Mouse (Mus musculus) lung, embryonic 16.5 days (tissue): ENCODE data around the gene Mgat5. TPM values are rescaled to one million over a fixed set of nuclear protein-coding genes. Genes with fewer than 3 reads are reported as not detected.
A peak's percentile ranks its signal among the peaks of the same experiment; 100 is the strongest.

Experiments used
- ATAC-seq: fragments of 200-750 bp; cut with Nextera tagmentation; 2 replicates; pipeline ENCODE4 v1.8.0; 2017; ENCODE audit warnings: low read depth, mild to moderate bottlenecking, moderate library complexity
- H3K27ac ChIP-seq: fragments of 300-500 bp; sonication (generic); 2 replicates; pipeline ENCODE4 v1.5.1; 2014; ENCODE audit warnings: mild to moderate bottlenecking, control low read depth, low read length
- H3K27me3 ChIP-seq: fragments of 300-500 bp; sonication (generic); 2 replicates; pipeline ENCODE4 v1.6.1; 2014; ENCODE audit warnings: low read depth, low read length, mixed read lengths; ENCODE audit not compliant: control insufficient read depth, insufficient read depth
- H3K36me3 ChIP-seq: fragments of 300-500 bp; sonication (generic); 2 replicates; pipeline ENCODE4 v1.6.1; 2014; ENCODE audit warnings: low read length; ENCODE audit not compliant: control insufficient read depth, insufficient read depth
- H3K4me1 ChIP-seq: fragments of 300-500 bp; sonication (generic); replicated peaks from 2 replicates; pipeline ENCODE4 v1.6.1; 2014; ENCODE audit warnings: low read length, mixed read lengths; ENCODE audit not compliant: control insufficient read depth, insufficient read depth
- H3K4me2 ChIP-seq: fragments of 300-500 bp; sonication (generic); 2 replicates; pipeline ENCODE4 v1.6.1; 2014; ENCODE audit warnings: low read depth, low read length, control low read depth
- H3K4me3 ChIP-seq: fragments of 300-500 bp; sonication (generic); 2 replicates; pipeline ENCODE4 v1.5.1; 2014; ENCODE audit warnings: mild to moderate bottlenecking, low read length, control low read depth
- H3K9ac ChIP-seq: fragments of 300-500 bp; sonication (generic); 2 replicates; pipeline ENCODE4 v1.6.1; 2014; ENCODE audit warnings: low read length, control low read depth
- H3K9me3 ChIP-seq: fragments of 300-500 bp; sonication (generic); 2 replicates; pipeline ENCODE4 v1.6.1; 2016; ENCODE audit warnings: low read length; ENCODE audit not compliant: control insufficient read depth
- WGBS: fragments of 180-500 bp; shearing (Covaris S2); extraction: QIAGEN DNeasy Blood & Tissue Kit; methylation state at CpG from one replicate; pipeline ENCODE4 v1.1.7; 2014; 5-methylcytosine and 5-hydroxymethylcytosine counted together
- polyA plus RNA-seq: library from polyadenylated mRNA; unstranded; fragments of >200 nt; fragmentation: Nextera tagmentation; extraction: Ambion mirVana; gene quantifications from 2 replicates; pipeline ENCODE4 v1.2.1, GENCODE M21; 2015

The Mgat5 gene
- polyA plus RNA-seq, 1 experiment from 2014 or later = 4.1 TPM

- ATAC-seq = peak; percentile 59
- H3K4me3 ChIP-seq = no peak overlapping the region
- H3K9ac ChIP-seq = no peak overlapping the region
- no peak overlapping the region for H3K4me2 ChIP-seq
- H3K27ac ChIP-seq = peak overlapping the region; percentile 62
- H3K4me1 ChIP-seq = peaks cover 7% of the 10 kb centered on the region; the same call in 1 of the 2 replicates
- no peaks in the 10 kb centered on the region for H3K36me3 ChIP-seq
- H3K9me3 ChIP-seq = no peaks in the 10 kb centered on the region
- WGBS = 35% methylated on average over 2 of the region's 2 CpGs
- no peaks in the 10 kb centered on the region for H3K27me3 ChIP-seq
Observed at GRCm38 (mm10) chr1:127408957-127409423, 204.2 kb downstream of the Mgat5 start.

GRCm38 (mm10) chr1:127409512-127409911 lies 204.7 kb downstream of the Mgat5 start:
- ATAC-seq = peak; percentile 46; the same call in 1 of the 2 replicates

GRCm38 (mm10) chr1:127414500-127414899 lies 209.7 kb downstream of the Mgat5 start:
- H3K4me1 ChIP-seq = no peaks in the 10 kb centered on the region
- H3K27ac ChIP-seq = no peak overlapping the region
- H3K36me3 ChIP-seq = no peaks in the 10 kb centered on the region
- ATAC-seq = no peak
- WGBS = 73% methylated on average over 7 of the region's 7 CpGs
- no peak overlapping the region for H3K9ac ChIP-seq
- H3K27me3 ChIP-seq = no peaks in the 10 kb centered on the region
- H3K4me3 ChIP-seq = no peak overlapping the region
- no peaks in the 10 kb centered on the region for H3K9me3 ChIP-seq
- no peak overlapping the region for H3K4me2 ChIP-seq

More at GRCm38 (mm10) chr1:127409512-127409911, 204.7 kb downstream of the Mgat5 start:
- Histone ChIP-seq H3K36me3 (no peaks in the 10 kb centered on the region), H3K27ac (peak overlapping the region; percentile 62; the same call in 1 of the 2 replicates), H3K9me3 (no peaks in the 10 kb centered on the region), H3K4me3 (no peak overlapping the region), H3K4me1 (peaks cover 7% of the 10 kb centered on the region; the same call in 1 of the 2 replicates), H3K9ac (no peak overlapping the region), H3K4me2 (no peak overlapping the region), H3K27me3 (no peaks in the 10 kb centered on the region)
- WGBS = 37% methylated on average over 5 of the region's 5 CpGs

- ATAC-seq = no peak
- H3K4me1 ChIP-seq = no peaks in the 10 kb centered on the region
- H3K27ac ChIP-seq = no peak overlapping the region
- no peaks in the 10 kb centered on the region for H3K36me3 ChIP-seq
- H3K27me3 ChIP-seq = no peaks in the 10 kb centered on the region
- H3K9me3 ChIP-seq = no peaks in the 10 kb centered on the region
- no peak overlapping the region for H3K4me2 ChIP-seq
- H3K9ac ChIP-seq = no peak overlapping the region
- no peak overlapping the region for H3K4me3 ChIP-seq
- WGBS = 84% methylated on average over 1 of the region's 1 CpGs
Observed at GRCm38 (mm10) chr1:127415896-127416295, 211.1 kb downstream of the Mgat5 start.

GRCm38 (mm10) chr1:127416971-127417370 lies 212.2 kb downstream of the Mgat5 start:
- H3K27me3 ChIP-seq = no peaks in the 10 kb centered on the region
- H3K27ac ChIP-seq = no peak overlapping the region
- H3K36me3 ChIP-seq = no peaks in the 10 kb centered on the region
- H3K4me2 ChIP-seq = no peak overlapping the region
- no peaks in the 10 kb centered on the region for H3K9me3 ChIP-seq
- WGBS = 83% methylated on average over 1 of the region's 1 CpGs
- no peak overlapping the region for H3K9ac ChIP-seq
- no peaks in the 10 kb centered on the region for H3K4me1 ChIP-seq
- H3K4me3 ChIP-seq = no peak overlapping the region
- ATAC-seq = no peak

GRCm38 (mm10) chr1:127418916-127419575 lies 214.2 kb downstream of the Mgat5 start:
- H3K4me2 ChIP-seq = no peak overlapping the region
- H3K27ac ChIP-seq = no peak overlapping the region
- H3K27me3 ChIP-seq = no peaks in the 10 kb centered on the region
- WGBS = 76% methylated on average over 4 of the region's 4 CpGs
- H3K4me3 ChIP-seq = no peak overlapping the region
- ATAC-seq = no peak
- no peaks in the 10 kb centered on the region for H3K9me3 ChIP-seq
- no peaks in the 10 kb centered on the region for H3K4me1 ChIP-seq
- H3K9ac ChIP-seq = no peak overlapping the region
- no peaks in the 10 kb centered on the region for H3K36me3 ChIP-seq

- Histone ChIP-seq H3K36me3 (no peaks in the 10 kb centered on the region), H3K27me3 (no peaks in the 10 kb centered on the region), H3K4me1 (no peaks in the 10 kb centered on the region), H3K4me2 (no peak overlapping the region), H3K4me3 (no peak overlapping the region), H3K9ac (no peak overlapping the region), H3K27ac (no peak overlapping the region), H3K9me3 (no peaks in the 10 kb centered on the region)
- WGBS = 59% methylated on average over 7 of the region's 7 CpGs
- ATAC-seq = no peak
Observed at GRCm38 (mm10) chr1:127419581-127419980, 214.8 kb downstream of the Mgat5 start.

GRCm38 (mm10) chr1:127420383-127420782 lies 215.6 kb downstream of the Mgat5 start:
- WGBS = 70% methylated on average over 13 of the region's 13 CpGs
- no peak overlapping the region for H3K9ac ChIP-seq
- H3K4me2 ChIP-seq = no peak overlapping the region
- no peak for ATAC-seq
- no peak overlapping the region for H3K27ac ChIP-seq
- H3K36me3 ChIP-seq = no peaks in the 10 kb centered on the region
- no peaks in the 10 kb centered on the region for H3K27me3 ChIP-seq
- no peak overlapping the region for H3K4me3 ChIP-seq
- H3K9me3 ChIP-seq = no peaks in the 10 kb centered on the region
- H3K4me1 ChIP-seq = peaks cover 5% of the 10 kb centered on the region; the same call in 1 of the 2 replicates

- Histone ChIP-seq H3K4me3 (no peak overlapping the region), H3K27me3 (no peaks in the 10 kb centered on the region), H3K9me3 (no peaks in the 10 kb centered on the region), H3K4me1 (peaks cover 5% of the 10 kb centered on the region; the same call in 1 of the 2 replicates), H3K9ac (no peak overlapping the region), H3K27ac (no peak overlapping the region), H3K36me3 (no peaks in the 10 kb centered on the region), H3K4me2 (no peak overlapping the region)
- 47% methylated on average over 5 of the region's 15 CpGs for WGBS
- 0 out of 2 replicates have a peak, but pooled peaks have one; percentile 24 for ATAC-seq
Observed at GRCm38 (mm10) chr1:127420795-127421194, 216.0 kb downstream of the Mgat5 start.
